Mouse (Mus musculus) frontal cortex, postnatal 25 days (tissue): ENCODE measurements at regions not wholly inside any gene's neighbourhood (a gene's known extent, or its start where the extent isn't known, plus 50 kb on each side); places are given as distances from the start of the nearest gene placed in this dataset.

ENCODE experiments used
- DNase-seq, 2 experiments: peaks; one replicate each; pipeline ENCODE4 v3.0.0; 2022; ENCODE audit warnings: low spot score in 2 of 2

- no peak for DNase-seq
Measured at GRCm38 (mm10) chr4:94186997-94187396, 369.3 kb upstream of the Gm10306 start.

- no peak for DNase-seq
Measured at GRCm38 (mm10) chr4:94188354-94188753, 368.0 kb upstream of the Gm10306 start.

- no peak for DNase-seq
Measured at GRCm38 (mm10) chr4:94188888-94189287, 367.5 kb upstream of the Gm10306 start.

GRCm38 (mm10) chr4:94190940-94191339 lies 365.4 kb upstream of the Gm10306 start:
- no peak for DNase-seq

- no peak for DNase-seq
Measured at GRCm38 (mm10) chr4:94216265-94216664, 340.1 kb upstream of the Gm10306 start.

GRCm38 (mm10) chr4:94235650-94236206 lies 320.6 kb upstream of the Gm10306 start:
- DNase-seq: no peak

- no peak for DNase-seq
Measured at GRCm38 (mm10) chr4:94256026-94256425, 300.3 kb upstream of the Gm10306 start.

- DNase-seq: no peak
Measured at GRCm38 (mm10) chr4:94261136-94261535, 295.2 kb upstream of the Gm10306 start.

- no peak for DNase-seq
Measured at GRCm38 (mm10) chr4:94281732-94282131, 274.6 kb upstream of the Gm10306 start.

- DNase-seq: no peak
Measured at GRCm38 (mm10) chr4:94292150-94292549, 264.2 kb upstream of the Gm10306 start.

GRCm38 (mm10) chr4:94317298-94317697 lies 239.0 kb upstream of the Gm10306 start:
- no peak for DNase-seq

- no peak for DNase-seq
Measured at GRCm38 (mm10) chr4:94326759-94327158, 229.6 kb upstream of the Gm10306 start.

- no peak for DNase-seq
Measured at GRCm38 (mm10) chr4:94343331-94343730, 213.0 kb upstream of the Gm10306 start.

GRCm38 (mm10) chr4:94349273-94349672 lies 207.1 kb upstream of the Gm10306 start:
- DNase-seq: peak in 1 of 2 experiments; percentile 6

GRCm38 (mm10) chr4:94356982-94357381 lies 199.4 kb upstream of the Gm10306 start:
- DNase-seq: no peak

- DNase-seq: no peak
Measured at GRCm38 (mm10) chr4:94360810-94361527, 195.4 kb upstream of the Gm10306 start.

GRCm38 (mm10) chr4:94361528-94362217 lies 194.7 kb upstream of the Gm10306 start:
- no peak for DNase-seq

- DNase-seq: no peak
Measured at GRCm38 (mm10) chr4:94365375-94365774, 191.0 kb upstream of the Gm10306 start.

GRCm38 (mm10) chr4:94367174-94367573 lies 189.2 kb upstream of the Gm10306 start:
- DNase-seq: no peak

- no peak for DNase-seq
Measured at GRCm38 (mm10) chr4:94370981-94371380, 185.4 kb upstream of the Gm10306 start.

- DNase-seq: no peak
Measured at GRCm38 (mm10) chr4:94376256-94376655, 180.1 kb upstream of the Gm10306 start.

- DNase-seq: no peak
Measured at GRCm38 (mm10) chr4:94385703-94386102, 170.6 kb upstream of the Gm10306 start.

GRCm38 (mm10) chr4:94388317-94388716 lies 168.0 kb upstream of the Gm10306 start:
- DNase-seq: no peak
